Mouse (Mus musculus) megakaryocyte-erythroid progenitor cell, adult 5 weeks (primary cell): ENCODE data around the gene Olfr599. TPM values are rescaled to one million over a fixed set of nuclear protein-coding genes. Genes with fewer than 3 reads are reported as not detected.

Experiments used
- polyA plus RNA-seq: library from polyadenylated mRNA; stranded (reverse); fragments of >175 nt; gene quantifications from 2 replicates; pipeline ENCODE4 v1.2.3, GENCODE M21; 2012

The Olfr599 gene
- not detected in 2 replicates for polyA plus RNA-seq

DNA sequence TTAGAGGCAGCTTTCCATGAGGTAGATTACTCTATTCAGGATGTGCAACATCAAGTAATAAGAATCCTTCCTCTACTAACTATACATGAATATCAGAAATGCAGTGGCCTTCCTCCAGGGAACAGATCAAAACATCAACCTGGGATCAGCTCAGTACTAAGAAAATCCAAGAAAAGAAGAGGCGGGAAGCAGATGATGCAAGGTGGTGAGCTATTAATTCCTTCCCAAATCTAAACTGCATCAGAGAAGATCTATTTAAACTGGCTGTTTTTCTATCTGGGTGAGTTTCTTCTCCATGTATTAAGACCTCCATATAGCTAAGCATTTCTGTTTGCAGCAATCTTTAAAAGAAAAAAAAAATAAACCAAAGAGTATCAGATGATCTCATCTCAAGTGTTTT is at the start of gene Olfr599:
Olfr599 (plus strand) TSS at position 301 of the 400 bp plus-strand sequence.

DNA sequence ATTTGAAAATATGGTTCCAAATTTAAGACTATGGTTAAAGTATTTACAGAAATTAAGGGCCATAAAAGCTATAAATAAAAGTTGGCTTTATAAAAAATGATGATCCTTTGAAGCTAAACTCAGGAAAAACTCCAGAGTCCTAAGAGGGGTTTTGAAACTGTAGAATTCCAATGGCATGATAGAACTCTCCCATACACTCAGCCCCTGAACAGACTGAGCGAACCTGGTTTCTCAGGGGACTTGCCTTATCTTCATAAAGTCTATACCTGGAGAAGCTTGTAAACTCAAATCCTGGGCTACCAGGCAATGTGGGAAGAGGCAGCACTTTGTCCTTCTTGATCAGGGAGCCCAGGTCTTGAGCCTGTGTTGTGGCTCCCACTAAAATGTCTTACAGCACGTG is 30.4 kb upstream of the Olfr599 start, which contains the start of gene Olfr596:
Olfr596 (plus strand) TSS at position 301 of the 400 bp plus-strand sequence.

DNA sequence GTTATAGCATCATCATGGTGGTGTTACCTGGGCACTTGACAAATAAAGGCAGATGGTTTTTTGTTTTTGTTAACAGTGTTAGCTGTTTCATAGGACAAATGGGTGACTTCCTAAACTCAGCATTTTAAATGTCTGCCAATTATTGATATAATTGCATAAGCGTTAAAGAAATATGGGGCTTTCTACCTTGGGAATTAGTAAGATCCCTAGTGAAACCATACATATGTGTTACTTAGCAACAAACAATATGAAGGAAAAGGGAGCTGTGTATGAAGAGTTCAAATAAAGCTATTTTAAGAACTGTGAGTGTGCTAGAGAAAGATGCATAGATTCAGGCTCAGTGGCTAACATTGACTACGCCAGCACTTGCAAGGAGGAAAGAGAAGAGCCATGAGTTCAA is 19.7 kb upstream of the Olfr599 start, which contains the start of gene Olfr597:
Olfr597 (plus strand) TSS at position 301 of the 400 bp plus-strand sequence.

DNA sequence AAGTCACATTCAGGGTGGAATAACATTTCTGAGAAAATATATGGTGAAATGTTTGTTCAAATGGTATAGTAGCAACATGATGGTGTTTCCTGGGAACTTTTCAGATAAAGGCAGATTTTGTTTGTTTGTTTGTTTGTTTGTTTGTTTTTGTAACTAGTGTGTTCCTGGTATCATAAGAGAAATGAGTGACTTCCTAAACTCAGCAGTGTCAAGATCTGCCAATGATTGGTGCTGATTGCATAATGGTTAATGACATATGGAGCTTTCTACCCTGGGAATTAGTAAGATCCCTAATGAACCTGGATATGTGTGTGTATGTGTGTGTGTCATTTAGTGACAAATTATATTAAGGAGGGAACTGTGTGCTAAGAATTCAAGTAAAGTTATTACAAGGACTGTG is 12.4 kb upstream of the Olfr599 start, which contains the start of gene Olfr598:
Olfr598 (plus strand) TSS at position 301 of the 400 bp plus-strand sequence.

DNA sequence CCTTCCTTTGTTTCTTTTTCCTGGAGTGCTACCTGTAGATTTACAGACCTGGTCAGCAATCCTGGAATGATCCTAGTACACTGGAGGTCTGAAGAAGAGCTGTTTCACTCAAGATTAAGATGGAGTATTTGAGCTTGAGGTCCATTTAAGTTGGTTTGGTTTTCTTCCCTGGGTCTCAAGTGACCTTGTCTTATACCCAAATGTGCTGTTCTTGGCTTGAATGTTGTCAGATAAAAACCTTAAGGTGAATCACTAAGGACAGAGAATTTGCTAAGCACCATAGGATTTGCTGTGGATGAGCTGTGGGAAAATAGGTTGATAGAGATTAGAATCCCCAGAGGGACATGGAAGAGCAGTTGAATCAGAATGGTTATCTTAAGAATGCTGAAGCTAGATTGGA is 13.9 kb downstream of the Olfr599 start, which contains the start of gene Olfr600:
Olfr600 (minus strand) TSS at position 101 of the 400 bp plus-strand sequence.

DNA sequence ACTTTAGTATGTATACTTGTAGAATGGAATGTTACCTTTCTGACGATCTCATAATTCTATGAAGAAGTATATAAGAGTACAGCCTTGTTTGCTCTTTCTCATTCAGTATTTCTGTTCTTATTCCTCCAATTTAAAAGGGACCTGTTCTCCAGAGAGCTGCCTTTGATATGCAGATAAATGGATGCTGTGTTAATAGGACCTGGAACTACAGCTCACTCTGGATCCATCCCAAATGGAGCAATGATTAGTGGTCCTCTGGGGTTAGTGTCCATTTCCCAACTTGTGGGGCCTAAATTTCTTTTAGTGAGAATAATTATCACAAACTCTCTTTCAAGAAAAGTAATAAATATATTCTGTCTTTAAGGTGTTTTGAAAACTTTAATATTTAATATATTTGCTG is 26.8 kb downstream of the Olfr599 start, which contains the start of gene Olfr601:
Olfr601 (minus strand) TSS at position 101 of the 400 bp plus-strand sequence.

DNA sequence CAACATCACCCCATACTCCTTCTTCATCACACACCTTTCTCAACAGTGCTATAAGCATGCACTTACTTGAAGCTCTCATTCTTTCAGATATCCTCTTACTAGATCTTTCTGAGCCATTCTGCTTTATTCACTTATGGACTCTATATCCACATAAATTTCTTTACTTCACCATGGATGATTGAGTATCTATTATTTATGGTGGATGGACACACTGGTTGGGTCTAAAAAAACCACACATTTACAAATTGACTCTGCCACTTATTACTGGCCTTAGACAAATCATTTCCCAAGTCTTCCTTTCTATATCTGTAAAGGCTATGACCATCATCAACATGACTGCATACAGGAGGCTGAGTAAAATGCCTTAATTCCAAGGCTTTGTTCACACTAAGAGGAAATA is 50.4 kb downstream of the Olfr599 start, which contains the start of gene Olfr603:
Olfr603 (minus strand) TSS at position 101 of the 400 bp plus-strand sequence.

Other genes starting within 250 kb of the Olfr599 start
- not detected in 2 replicates for gene Olfr585, start 238.2 kb upstream of the Olfr599 start, polyA plus RNA-seq
- gene Olfr586, start 210.3 kb upstream of the Olfr599 start, polyA plus RNA-seq: not detected in 2 replicates
- not detected in 2 replicates for gene Olfr588-ps1, start 195.0 kb upstream of the Olfr599 start, polyA plus RNA-seq
- gene Olfr589, start 179.6 kb upstream of the Olfr599 start, polyA plus RNA-seq: not detected in 2 replicates
- gene Olfr591, start 157.6 kb upstream of the Olfr599 start, polyA plus RNA-seq: not detected in 2 replicates
- not detected in 2 replicates for gene Olfr592, start 151.1 kb upstream of the Olfr599 start, polyA plus RNA-seq
- not detected in 2 replicates for gene Olfr593, start 124.1 kb upstream of the Olfr599 start, polyA plus RNA-seq
- gene Olfr594, start 118.9 kb upstream of the Olfr599 start, polyA plus RNA-seq: not detected in 2 replicates
- not detected in 2 replicates for gene Usp17ld, start 83.4 kb upstream of the Olfr599 start, polyA plus RNA-seq
- gene Olfr596, start 30.3 kb upstream of the Olfr599 start, polyA plus RNA-seq: not detected in 2 replicates
- not detected in 2 replicates for gene Olfr597, start 19.6 kb upstream of the Olfr599 start, polyA plus RNA-seq
- not detected in 2 replicates for gene Olfr598, start 12.3 kb upstream of the Olfr599 start, polyA plus RNA-seq
- gene Olfr600, start 13.8 kb downstream of the Olfr599 start, polyA plus RNA-seq: not detected in 2 replicates
- gene Olfr601, start 26.7 kb downstream of the Olfr599 start, polyA plus RNA-seq: not detected in 2 replicates
- not detected in 2 replicates for gene Olfr603, start 50.3 kb downstream of the Olfr599 start, polyA plus RNA-seq
- not detected in 2 replicates for gene Usp17lc, start 79.2 kb downstream of the Olfr599 start, polyA plus RNA-seq
- gene Olfr605, start 109.5 kb downstream of the Olfr599 start, polyA plus RNA-seq: not detected in 2 replicates
- not detected in 2 replicates for gene Olfr606, start 113.1 kb downstream of the Olfr599 start, polyA plus RNA-seq
- not detected in 2 replicates for gene Olfr607, start 128.2 kb downstream of the Olfr599 start, polyA plus RNA-seq
- gene Olfr608, start 134.0 kb downstream of the Olfr599 start, polyA plus RNA-seq: not detected in 2 replicates
- not detected in 2 replicates for gene Olfr609, start 162.1 kb downstream of the Olfr599 start, polyA plus RNA-seq
- not detected in 2 replicates for gene Olfr610, start 176.2 kb downstream of the Olfr599 start, polyA plus RNA-seq
- not detected in 2 replicates for gene Olfr611, start 184.9 kb downstream of the Olfr599 start, polyA plus RNA-seq
- not detected in 2 replicates for gene Olfr612, start 206.8 kb downstream of the Olfr599 start, polyA plus RNA-seq
- gene Olfr613, start 212.2 kb downstream of the Olfr599 start, polyA plus RNA-seq: not detected in 2 replicates
- not detected in 2 replicates for gene Olfr615, start 220.2 kb downstream of the Olfr599 start, polyA plus RNA-seq
- not detected in 2 replicates for gene Olfr616, start 233.2 kb downstream of the Olfr599 start, polyA plus RNA-seq
- not detected in 2 replicates for gene Olfr617, start 237.1 kb downstream of the Olfr599 start, polyA plus RNA-seq